Mouse (Mus musculus) bone marrow, adult 2 months (tissue): ENCODE measurements around the gene Fbp1.

ENCODE experiments used
- CTCF ChIP-seq: fragments of 200-500 bp; IDR thresholded peaks from 2 replicates; pipeline ENCODE4 v1.5.1; 2011; ENCODE audit warnings: low read length, control low read depth; ENCODE audit not compliant: control insufficient read depth, insufficient read depth
- POLR2A ChIP-seq: fragments of 200-500 bp; IDR thresholded peaks from 2 replicates; pipeline ENCODE4 v1.6.1; 2011; ENCODE audit warnings: low read depth, mild to moderate bottlenecking, control low read depth, low read length, borderline replicate concordance; ENCODE audit not compliant: control insufficient read depth

- no peak for TF ChIP-seq CTCF
- no peak for TF ChIP-seq POLR2A
These were observed 24.3 kb downstream of the Fbp1 start for GRCm38 (mm10) chr13:62863771-62864170.
